Mouse (Mus musculus): ENCODE measurements around the gene Mthfd1. TPM values are rescaled to one million over a fixed set of nuclear protein-coding genes. Genes with fewer than 3 reads are reported as not detected.
"Not testable (repeated sequence)": the region's sequence is repeated elsewhere in the genome, so short reads cannot be mapped to it uniquely, and the experiment has no call there.

Gene Mthfd1
- 65.1 and 80.8 TPM in 2 replicates for polyA plus RNA-seq (2016; fragmentation: Nextera tagmentation; extraction: Ambion mirVana)

- DNase-seq (ENCODE audit: low spot score), result peak; percentile 99
- H3K27me3 ChIP-seq (ENCODE audit: insufficient read depth, poor library complexity, severe bottlenecking), result no peaks in the 10 kb centered on the region
- H3K36me3 ChIP-seq, result no peaks in the 10 kb centered on the region
- peaks cover 17% of the 10 kb centered on the region for H3K4me1 ChIP-seq
- H3K27ac ChIP-seq, result peak within 1 kb of the TSS; percentile 92
- no peaks in the 10 kb centered on the region for H3K9me3 ChIP-seq
- H3K4me3 ChIP-seq, result peak within 1 kb of the TSS; percentile 72
- WGBS, result 2% methylated on average over 43 of the region's 43 CpGs
Observed at GRCm38 (mm10) chr12:76254725-76255498, at the start of gene Mthfd1. Mthfd1 (plus strand) TSS chr12:76255298.

GRCm38 (mm10) chr12:76209429-76209974 lies 45.6 kb upstream of the Mthfd1 start:
- Histone ChIP-seq H3K4me3 (no peak overlapping the region), H3K27me3 (ENCODE audit: insufficient read depth, poor library complexity, severe bottlenecking) (no peaks in the 10 kb centered on the region), H3K4me1 (no peaks in the 10 kb centered on the region), H3K27ac (no peak overlapping the region), H3K9me3 (no peaks in the 10 kb centered on the region), H3K36me3 (no peaks in the 10 kb centered on the region)
- no peak for DNase-seq (ENCODE audit: low spot score)
- 86% methylated on average over 5 of the region's 5 CpGs for WGBS

- no peaks in the 10 kb centered on the region for H3K36me3 ChIP-seq
- no peak overlapping the region for H3K4me3 ChIP-seq
- no peaks in the 10 kb centered on the region for H3K9me3 ChIP-seq
- DNase-seq (ENCODE audit: low spot score), result no peak
- 12% methylated on average over 5 of the region's 5 CpGs for whole genome bisulfite sequencing
- no peaks in the 10 kb centered on the region for H3K27me3 ChIP-seq (ENCODE audit: insufficient read depth, poor library complexity, severe bottlenecking)
- H3K27ac ChIP-seq, result 0 out of 2 replicates have a peak overlapping the region, but pooled peaks have one; percentile 7
- H3K4me1 ChIP-seq, result peaks cover 21% of the 10 kb centered on the region
Observed at GRCm38 (mm10) chr12:76215121-76215520, 40.0 kb upstream of the Mthfd1 start.

GRCm38 (mm10) chr12:76216716-76217115 lies 38.4 kb upstream of the Mthfd1 start:
- Histone ChIP-seq H3K27me3 (ENCODE audit: insufficient read depth, poor library complexity, severe bottlenecking) (no peaks in the 10 kb centered on the region), H3K4me3 (peak overlapping the region; percentile 28; the same call in 1 of the 2 replicates), H3K36me3 (no peaks in the 10 kb centered on the region), H3K27ac (peak overlapping the region; percentile 29; the same call in 1 of the 2 replicates), H3K4me1 (peaks cover 21% of the 10 kb centered on the region), H3K9me3 (no peaks in the 10 kb centered on the region)
- 62% methylated on average over 11 of the region's 11 CpGs for WGBS
- DNase-seq (ENCODE audit: low spot score), result no peak

- H3K4me3 ChIP-seq; H3K4me1 ChIP-seq; H3K36me3 ChIP-seq; H3K9me3 ChIP-seq; H3K27me3 ChIP-seq (ENCODE audit: insufficient read depth, poor library complexity, severe bottlenecking); DNase-seq (ENCODE audit: low spot score); H3K27ac ChIP-seq: not testable (repeated sequence)
- 84% methylated on average over 4 of the region's 8 CpGs for WGBS
Observed at GRCm38 (mm10) chr12:76222104-76222503, 33.0 kb upstream of the Mthfd1 start.

- H3K9me3 ChIP-seq, result no peaks in the 10 kb centered on the region
- no peak for DNase-seq (ENCODE audit: low spot score)
- H3K36me3 ChIP-seq, result no peaks in the 10 kb centered on the region
- no peaks in the 10 kb centered on the region for H3K4me1 ChIP-seq
- no peak overlapping the region for H3K27ac ChIP-seq
- WGBS, result 80% methylated on average over 6 of the region's 6 CpGs
- H3K4me3 ChIP-seq, result no peak overlapping the region
- no peaks in the 10 kb centered on the region for H3K27me3 ChIP-seq (ENCODE audit: insufficient read depth, poor library complexity, severe bottlenecking)
Observed at GRCm38 (mm10) chr12:76230644-76231043, 24.5 kb upstream of the Mthfd1 start.

- Histone ChIP-seq H3K4me3 (no peak overlapping the region), H3K4me1 (peaks cover 4% of the 10 kb centered on the region; the same call in 1 of the 2 replicates), H3K27ac (no peak overlapping the region), H3K9me3 (no peaks in the 10 kb centered on the region), H3K27me3 (ENCODE audit: insufficient read depth, poor library complexity, severe bottlenecking) (no peaks in the 10 kb centered on the region), H3K36me3 (no peaks in the 10 kb centered on the region)
- DNase-seq (ENCODE audit: low spot score), result no peak
- 80% methylated on average over 6 of the region's 6 CpGs for WGBS
Observed at GRCm38 (mm10) chr12:76235253-76235652, 19.8 kb upstream of the Mthfd1 start.

GRCm38 (mm10) chr12:76239145-76239838 lies 15.8 kb upstream of the Mthfd1 start:
- 66% methylated on average over 10 of the region's 10 CpGs for WGBS
- H3K27me3 ChIP-seq (ENCODE audit: insufficient read depth, poor library complexity, severe bottlenecking), result no peaks in the 10 kb centered on the region
- H3K4me1 ChIP-seq, result peaks cover 4% of the 10 kb centered on the region; the same call in 1 of the 2 replicates
- H3K4me3 ChIP-seq, result no peak overlapping the region
- no peaks in the 10 kb centered on the region for H3K36me3 ChIP-seq
- DNase-seq (ENCODE audit: low spot score), result no peak
- H3K9me3 ChIP-seq, result no peaks in the 10 kb centered on the region
- no peak overlapping the region for H3K27ac ChIP-seq

GRCm38 (mm10) chr12:76239839-76240571 lies 15.1 kb upstream of the Mthfd1 start:
- no peak overlapping the region for H3K27ac ChIP-seq
- DNase-seq (ENCODE audit: low spot score), result no peak
- H3K4me1 ChIP-seq, result peaks cover 4% of the 10 kb centered on the region; the same call in 1 of the 2 replicates
- H3K4me3 ChIP-seq, result no peak overlapping the region
- no peaks in the 10 kb centered on the region for H3K9me3 ChIP-seq
- no peaks in the 10 kb centered on the region for H3K36me3 ChIP-seq
- H3K27me3 ChIP-seq (ENCODE audit: insufficient read depth, poor library complexity, severe bottlenecking), result no peaks in the 10 kb centered on the region
- 65% methylated on average over 7 of the region's 7 CpGs for WGBS

- DNase-seq (ENCODE audit: low spot score), result no peak
- Histone ChIP-seq H3K4me3 (no peak overlapping the region), H3K9me3 (no peaks in the 10 kb centered on the region), H3K4me1 (peaks cover 4% of the 10 kb centered on the region; the same call in 1 of the 2 replicates), H3K27ac (no peak overlapping the region), H3K27me3 (ENCODE audit: insufficient read depth, poor library complexity, severe bottlenecking) (no peaks in the 10 kb centered on the region), H3K36me3 (no peaks in the 10 kb centered on the region)
- 81% methylated on average over 3 of the region's 3 CpGs for WGBS
Observed at GRCm38 (mm10) chr12:76240670-76241069, 14.4 kb upstream of the Mthfd1 start.

- WGBS, result 65% methylated on average over 3 of the region's 3 CpGs
- Histone ChIP-seq H3K4me3 (no peak overlapping the region), H3K36me3 (no peaks in the 10 kb centered on the region), H3K27ac (no peak overlapping the region), H3K27me3 (ENCODE audit: insufficient read depth, poor library complexity, severe bottlenecking) (no peaks in the 10 kb centered on the region), H3K4me1 (peaks cover 4% of the 10 kb centered on the region; the same call in 1 of the 2 replicates), H3K9me3 (no peaks in the 10 kb centered on the region)
- DNase-seq (ENCODE audit: low spot score), result no peak
Observed at GRCm38 (mm10) chr12:76241084-76241483, 14.0 kb upstream of the Mthfd1 start.

GRCm38 (mm10) chr12:76241833-76242232 lies 13.3 kb upstream of the Mthfd1 start:
- no peaks in the 10 kb centered on the region for H3K9me3 ChIP-seq
- no peak overlapping the region for H3K27ac ChIP-seq
- H3K4me3 ChIP-seq, result no peak overlapping the region
- 55% methylated on average over 5 of the region's 5 CpGs for WGBS
- no peak for DNase-seq (ENCODE audit: low spot score)
- no peaks in the 10 kb centered on the region for H3K36me3 ChIP-seq
- H3K27me3 ChIP-seq (ENCODE audit: insufficient read depth, poor library complexity, severe bottlenecking), result no peaks in the 10 kb centered on the region
- H3K4me1 ChIP-seq, result peaks cover 4% of the 10 kb centered on the region; the same call in 1 of the 2 replicates
